Mouse (Mus musculus) bone marrow macrophage, adult 2 months (primary cell): ENCODE results near the gene Gm20388. TPM values are rescaled to one million over a fixed set of nuclear protein-coding genes. Genes with fewer than 3 reads are reported as not detected.
A peak's percentile ranks its signal among the peaks of the same experiment; 100 is the strongest.

Source experiments
- H3K27ac ChIP-seq: 2 replicates; pipeline ENCODE4 v1.5.1; 2012; ENCODE audit warnings: low read depth, low read length; ENCODE audit not compliant: insufficient read depth
- H3K4me1 ChIP-seq: 2 replicates; pipeline ENCODE4 v1.6.1; 2012; ENCODE audit warnings: low read length; ENCODE audit not compliant: control insufficient read depth, insufficient read depth
- H3K4me3 ChIP-seq: 2 replicates; pipeline ENCODE4 v1.5.1; 2012; ENCODE audit warnings: mild to moderate bottlenecking, low read length, moderate library complexity; ENCODE audit not compliant: insufficient read depth
- CTCF ChIP-seq: IDR thresholded peaks from 2 replicates; pipeline ENCODE4 v1.5.1; 2012; ENCODE audit warnings: low read depth, mild to moderate bottlenecking, low read length, moderate library complexity
- POLR2A ChIP-seq: IDR thresholded peaks from 2 replicates; pipeline ENCODE4 v1.6.1; 2012; ENCODE audit warnings: mild to moderate bottlenecking, low read depth, low read length, borderline replicate concordance
- polyA plus RNA-seq: library from polyadenylated mRNA; stranded (reverse); fragments of >200 nt; gene quantifications from 2 replicates; pipeline ENCODE4 v1.2.4, GENCODE M21; 2012; ENCODE audit not compliant: missing spikeins, insufficient read depth, insufficient read length

The Gm20388 gene
- 32.7 and 45.3 TPM in 2 replicates for polyA plus RNA-seq

DNA sequence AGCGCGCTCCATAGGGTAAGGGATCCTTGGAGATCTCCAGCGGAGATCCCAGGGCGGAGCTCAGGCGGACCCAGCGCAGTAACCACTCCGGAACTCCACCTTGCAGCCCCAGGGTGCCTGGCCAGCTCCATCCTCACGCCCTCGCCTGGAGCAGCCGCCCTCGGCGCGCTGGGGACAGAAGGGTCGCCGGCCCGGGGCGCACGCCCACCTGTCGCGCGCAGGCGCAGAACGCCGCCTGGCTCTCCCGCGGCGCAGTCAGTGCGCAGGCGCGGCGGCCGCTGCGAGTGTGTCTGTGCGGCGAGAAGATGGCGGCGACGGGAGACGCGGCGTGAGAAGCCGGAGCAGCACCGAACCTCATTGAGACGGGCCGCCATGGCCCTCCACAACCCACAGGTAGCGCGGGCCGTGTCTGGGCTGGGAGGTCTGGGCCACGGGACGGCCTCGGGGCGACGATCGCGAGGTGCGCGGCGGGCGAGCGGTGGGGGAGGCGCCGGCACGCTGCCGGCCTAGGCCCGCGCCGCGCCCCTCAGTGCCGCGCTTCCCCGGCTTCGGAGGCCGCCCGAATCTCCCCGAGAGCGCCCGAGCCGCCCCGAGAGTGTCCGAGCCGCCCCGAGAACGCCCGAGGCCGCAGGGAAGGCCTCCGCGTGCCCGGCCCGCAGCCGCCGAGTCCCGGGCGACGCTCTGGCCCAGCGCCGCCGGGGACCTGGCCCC, at the start of gene Gm20388:
Gene Gm20388 (plus strand): TSS at position 295 of the 711 bp plus-strand sequence.
- peak within 1 kb of the TSS; percentile 88 for H3K4me3 ChIP-seq
- TF ChIP-seq POLR2A (no peak), CTCF (no peak)

DNA sequence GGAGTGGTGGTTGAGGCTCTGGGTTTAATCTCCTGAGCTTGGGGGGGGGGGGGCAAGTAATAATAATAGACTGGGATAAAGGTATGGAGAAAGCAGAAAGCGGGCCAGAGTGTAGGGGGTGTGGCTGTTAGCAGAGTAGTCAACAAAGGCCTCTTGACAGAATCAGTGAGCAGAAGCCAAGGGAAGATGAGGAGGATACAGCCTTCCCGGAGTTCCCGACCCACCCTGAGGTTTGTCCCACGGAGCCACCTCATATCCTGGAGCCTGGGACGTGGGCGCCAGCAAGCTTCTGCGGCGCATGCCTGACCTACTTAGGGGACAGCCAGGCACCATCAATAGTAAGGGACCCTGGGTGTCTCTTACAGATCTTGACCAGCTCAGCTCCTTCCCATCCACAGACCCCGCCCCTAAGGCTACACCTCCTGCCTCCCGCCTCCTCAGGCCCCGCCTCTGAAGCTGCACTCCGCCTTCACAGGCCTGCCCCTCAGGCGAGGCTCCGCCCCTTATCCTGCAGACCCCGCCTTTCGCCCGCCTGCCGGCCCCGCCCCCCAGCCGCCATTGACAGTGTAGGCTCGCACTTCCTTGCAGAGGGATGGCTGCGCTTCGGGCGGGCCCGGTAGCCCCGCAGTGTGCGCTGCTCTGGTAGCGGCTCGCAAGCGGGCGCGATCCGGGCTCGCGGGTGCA, 48.8 kb upstream of the Gm20388 start, which contains the start of gene Klhl36:
Gene Klhl36 (plus strand): TSS at position 561 of the 684 bp plus-strand sequence.
- TF ChIP-seq POLR2A (no peak), CTCF (no peak)
- Histone ChIP-seq H3K27ac (no peak within 1 kb of the TSS; the same call in 1 of the 2 replicates), H3K4me3 (peak within 1 kb of the TSS; percentile 76), H3K4me1 (peaks cover 17% of the 10 kb centered on the region)

More for the DNA sequence above, at the start of gene Gm20388:
- Histone ChIP-seq H3K27ac (peak within 1 kb of the TSS; percentile 53), H3K4me1 (peaks cover 32% of the 10 kb centered on the region)

DNA sequence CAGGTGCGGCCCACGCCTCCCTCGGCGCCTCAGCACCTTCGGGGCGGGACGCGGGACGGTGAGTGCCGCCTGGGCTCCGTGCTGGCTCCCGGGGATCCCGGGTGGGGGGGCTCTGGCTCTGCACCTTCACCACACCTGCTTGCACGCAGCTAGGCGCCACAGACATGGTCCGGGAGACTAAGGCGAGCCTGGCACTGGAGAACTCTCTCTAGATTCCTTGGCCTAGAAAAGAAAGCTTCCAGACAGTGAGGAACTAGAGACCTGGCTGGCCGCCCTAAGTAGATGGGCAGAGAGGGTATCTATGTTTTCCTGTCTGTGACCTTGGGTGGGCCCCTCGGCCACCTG, 48.3 kb upstream of the Gm20388 start:
- peak overlapping the region; percentile 76 for H3K4me3 ChIP-seq
- no peak overlapping the region; the same call in 1 of the 2 replicates for H3K27ac ChIP-seq
- TF ChIP-seq CTCF (no peak), POLR2A (no peak)
- peaks cover 21% of the 10 kb centered on the region for H3K4me1 ChIP-seq

DNA sequence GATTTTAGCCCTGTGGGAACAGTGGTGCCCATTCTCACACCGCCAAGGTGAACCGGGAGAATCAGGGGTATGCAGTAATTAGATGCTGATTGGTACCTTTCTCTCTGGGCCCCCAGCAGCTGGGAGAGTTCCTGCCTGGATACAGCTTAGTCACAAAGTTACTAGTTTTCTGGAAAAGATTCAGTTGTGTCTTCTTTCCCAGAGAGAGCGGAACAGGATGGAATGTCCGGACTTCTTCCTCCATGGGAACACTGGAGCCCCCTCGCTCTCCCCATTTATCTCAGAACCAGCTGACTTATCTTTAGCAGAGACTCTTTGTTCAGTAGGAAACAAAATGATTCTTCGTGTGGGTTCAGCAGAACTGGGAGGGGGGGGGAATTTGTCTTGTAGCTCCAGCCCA, 47.9 kb upstream of the Gm20388 start:
- TF ChIP-seq CTCF = no peak
- no peak for TF ChIP-seq POLR2A
- Histone ChIP-seq H3K27ac (no peak overlapping the region), H3K4me1 (peaks cover 19% of the 10 kb centered on the region), H3K4me3 (peak overlapping the region; percentile 76)

DNA sequence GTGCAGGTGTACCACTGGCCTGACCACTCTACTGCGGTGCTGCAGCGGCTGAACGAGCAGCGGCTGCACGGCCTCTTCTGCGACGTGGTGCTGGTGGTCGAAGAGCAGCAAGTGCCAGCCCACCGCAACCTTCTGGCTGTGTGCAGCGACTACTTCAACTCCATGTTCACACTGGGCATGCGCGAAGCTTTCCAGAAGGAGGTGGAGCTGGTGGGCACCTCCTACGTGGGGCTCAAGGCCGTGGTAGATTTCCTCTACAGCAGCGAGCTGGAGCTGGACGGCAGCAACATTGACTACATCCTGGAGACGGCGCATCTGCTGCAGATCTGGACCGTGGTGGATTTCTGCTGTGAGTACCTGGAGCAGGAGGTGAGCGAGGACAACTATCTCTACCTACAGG, 41.0 kb upstream of the Gm20388 start:
- TF ChIP-seq CTCF (no peak), POLR2A (no peak)
- H3K4me1 ChIP-seq = peaks cover 10% of the 10 kb centered on the region
- H3K27ac ChIP-seq = no peak overlapping the region
- no peak overlapping the region for H3K4me3 ChIP-seq

DNA sequence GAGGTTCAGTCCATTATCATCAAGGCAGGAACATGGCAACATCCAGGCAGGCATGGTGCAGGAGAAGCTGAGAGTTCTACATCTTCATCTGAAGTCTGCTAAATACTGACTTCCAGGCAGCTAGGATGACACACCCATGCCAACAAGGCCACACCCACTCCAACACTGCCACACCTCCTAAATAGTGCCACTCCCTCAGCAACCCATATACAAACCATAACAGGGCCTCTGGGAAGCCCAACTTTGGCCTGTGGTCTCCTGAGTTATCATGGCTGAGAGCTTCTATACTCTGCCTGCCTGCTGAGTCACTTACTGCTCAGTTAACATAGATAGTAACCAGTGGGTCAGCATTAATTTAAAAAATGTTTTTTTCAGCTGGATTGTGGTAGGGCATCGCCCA, 37.5 kb upstream of the Gm20388 start:
- TF ChIP-seq CTCF (no peak), POLR2A (no peak)

DNA sequence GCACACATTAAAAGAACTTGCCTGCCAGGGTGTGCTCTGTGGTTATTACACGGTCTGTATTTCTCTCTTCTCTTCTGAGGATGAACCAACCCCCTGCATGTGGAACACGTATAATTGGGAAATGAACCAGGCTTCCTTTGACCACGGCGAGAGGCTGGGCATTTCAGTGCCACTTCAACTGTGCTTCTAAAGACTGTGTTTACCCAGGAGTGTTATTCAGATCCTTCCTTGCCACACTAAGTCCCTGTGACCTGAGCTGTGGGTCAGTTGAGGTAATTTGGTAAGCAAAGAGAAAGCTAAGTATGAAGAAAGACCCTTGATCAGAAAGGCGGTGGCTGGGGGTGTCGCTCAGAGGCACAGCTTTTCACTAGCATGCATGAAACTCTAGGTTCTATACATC, 29.3 kb upstream of the Gm20388 start:
- no peak for TF ChIP-seq POLR2A
- TF ChIP-seq CTCF = no peak
- no peak overlapping the region for H3K27ac ChIP-seq
- no peaks in the 10 kb centered on the region for H3K4me1 ChIP-seq
- no peak overlapping the region for H3K4me3 ChIP-seq

More for the DNA sequence above, 37.5 kb upstream of the Gm20388 start:
- Histone ChIP-seq H3K27ac (no peak overlapping the region), H3K4me3 (no peak overlapping the region), H3K4me1 (no peaks in the 10 kb centered on the region)

DNA sequence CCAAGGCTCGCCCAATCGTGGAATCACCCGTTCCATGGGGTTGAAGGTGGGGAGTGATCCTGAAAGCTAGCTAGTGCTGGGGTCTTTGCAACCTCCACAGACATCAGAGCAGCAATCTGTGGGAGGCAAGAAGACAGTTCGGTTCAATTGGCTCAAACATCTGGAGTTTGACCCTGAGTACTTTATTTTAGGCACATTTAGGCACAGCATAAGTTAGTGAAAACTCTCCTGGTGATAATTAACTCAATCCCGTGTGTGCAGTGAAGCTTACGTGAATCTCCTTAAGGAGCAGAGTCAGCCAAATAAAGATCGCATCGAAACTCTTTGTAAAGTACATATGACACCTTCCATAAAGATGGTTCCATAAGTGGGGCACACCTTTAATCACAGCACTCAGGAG, 28.7 kb upstream of the Gm20388 start:
- Histone ChIP-seq H3K4me3 (no peak overlapping the region), H3K4me1 (no peaks in the 10 kb centered on the region), H3K27ac (no peak overlapping the region)
- TF ChIP-seq POLR2A (no peak), CTCF (no peak)

DNA sequence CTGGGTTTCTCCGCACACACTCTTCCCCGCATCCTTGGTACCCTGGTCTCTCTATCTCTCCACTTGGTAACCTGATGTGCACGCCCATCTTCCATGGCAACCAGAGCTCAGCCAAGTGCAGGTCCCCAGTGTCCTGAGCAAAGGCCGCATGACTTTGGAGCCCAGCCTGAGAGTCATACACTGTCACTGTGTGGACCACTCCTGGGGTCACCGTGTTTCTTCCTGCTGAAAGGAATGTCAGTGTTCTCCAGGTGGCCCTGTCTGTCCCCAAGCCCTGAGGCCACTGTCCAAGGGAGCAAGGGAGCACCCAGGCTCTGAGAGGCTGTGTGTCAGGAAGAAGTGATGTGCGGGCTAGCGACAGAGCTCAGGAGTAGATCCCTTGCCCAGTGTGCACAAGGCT, 27.4 kb upstream of the Gm20388 start:
- no peaks in the 10 kb centered on the region for H3K4me1 ChIP-seq
- H3K27ac ChIP-seq = no peak overlapping the region
- no peak for TF ChIP-seq CTCF
- TF ChIP-seq POLR2A = no peak
- H3K4me3 ChIP-seq = no peak overlapping the region

DNA sequence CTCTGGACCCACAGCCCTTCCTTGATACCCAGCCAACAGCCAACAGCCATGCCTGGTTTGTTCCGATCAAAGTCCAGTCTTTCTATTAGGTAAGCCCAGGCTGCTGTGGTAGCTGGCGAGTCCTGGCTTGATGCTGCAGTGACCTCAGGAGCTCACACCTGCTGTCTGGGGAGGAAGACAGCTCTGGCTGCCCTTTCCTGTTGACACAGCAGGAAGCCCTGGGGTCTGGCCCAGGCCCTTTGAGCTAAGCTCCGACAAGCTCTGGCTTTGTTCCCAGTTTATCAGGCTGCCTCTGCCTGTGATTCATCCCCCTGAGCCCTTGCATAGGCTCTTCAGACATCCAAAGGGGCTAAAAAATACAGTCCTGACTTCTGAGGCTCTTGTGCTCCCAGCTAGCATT, 25.0 kb upstream of the Gm20388 start:
- Histone ChIP-seq H3K4me3 (no peak overlapping the region), H3K4me1 (no peaks in the 10 kb centered on the region), H3K27ac (no peak overlapping the region)
- no peak for TF ChIP-seq POLR2A
- no peak for TF ChIP-seq CTCF
